Mouse (Mus musculus): ENCODE results near the gene Plekhh1. TPM values are rescaled to one million over a fixed set of nuclear protein-coding genes. Genes with fewer than 3 reads are reported as not detected.

Gene Plekhh1
- 0.16 and 0.18 TPM in 2 replicates for polyA plus RNA-seq (2012; ENCODE audit: low replicate concordance)

DNA sequence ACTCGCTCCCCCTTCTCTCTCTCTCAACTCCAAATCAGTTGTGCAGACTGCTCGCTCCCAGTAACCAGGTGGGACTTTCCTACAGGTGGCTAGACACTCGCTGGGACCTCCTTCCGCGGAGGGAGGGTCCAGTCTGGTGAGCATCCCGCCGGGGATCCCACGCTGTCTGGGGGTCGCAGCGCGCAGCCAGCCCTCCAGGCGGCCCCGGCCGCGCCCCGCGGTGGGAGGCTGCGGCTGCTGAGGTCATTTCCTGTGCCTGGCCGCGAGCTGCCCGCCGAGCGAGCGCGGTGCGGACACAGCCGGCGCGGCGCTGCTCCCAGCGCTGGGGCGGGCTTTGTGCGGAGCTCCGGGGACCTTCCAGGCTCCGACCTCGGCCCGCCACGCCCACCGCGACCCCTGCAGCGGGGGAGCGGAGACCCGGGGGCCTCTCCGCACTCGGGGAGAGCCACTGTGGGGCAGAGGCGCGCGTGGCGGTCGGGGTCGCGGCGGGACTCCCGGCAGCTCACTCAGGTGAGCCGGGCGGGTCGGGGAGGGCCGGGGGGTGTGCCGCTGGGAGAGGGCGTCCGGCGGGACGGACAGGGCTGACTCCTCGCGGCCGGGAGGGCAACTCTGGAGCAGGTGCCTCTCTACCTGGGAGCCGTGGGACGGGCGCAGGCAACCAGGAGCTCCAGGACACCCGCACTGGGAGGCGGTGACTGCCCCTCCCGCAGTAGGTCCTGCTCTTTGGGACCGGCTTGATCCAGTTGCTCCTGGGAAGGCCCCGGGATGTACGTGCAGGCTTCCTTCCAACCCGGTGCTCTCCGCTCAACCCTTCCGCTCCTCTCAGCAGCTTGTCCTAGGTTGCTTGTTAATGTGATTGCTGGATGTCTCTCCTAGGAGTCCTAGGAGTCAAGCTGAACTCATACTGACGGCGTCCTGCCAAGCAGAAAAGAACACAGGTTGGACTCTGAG, at the start of gene Plekhh1:
Plekhh1 (plus strand) TSS at position 253 of the 951 bp plus-strand sequence.

DNA sequence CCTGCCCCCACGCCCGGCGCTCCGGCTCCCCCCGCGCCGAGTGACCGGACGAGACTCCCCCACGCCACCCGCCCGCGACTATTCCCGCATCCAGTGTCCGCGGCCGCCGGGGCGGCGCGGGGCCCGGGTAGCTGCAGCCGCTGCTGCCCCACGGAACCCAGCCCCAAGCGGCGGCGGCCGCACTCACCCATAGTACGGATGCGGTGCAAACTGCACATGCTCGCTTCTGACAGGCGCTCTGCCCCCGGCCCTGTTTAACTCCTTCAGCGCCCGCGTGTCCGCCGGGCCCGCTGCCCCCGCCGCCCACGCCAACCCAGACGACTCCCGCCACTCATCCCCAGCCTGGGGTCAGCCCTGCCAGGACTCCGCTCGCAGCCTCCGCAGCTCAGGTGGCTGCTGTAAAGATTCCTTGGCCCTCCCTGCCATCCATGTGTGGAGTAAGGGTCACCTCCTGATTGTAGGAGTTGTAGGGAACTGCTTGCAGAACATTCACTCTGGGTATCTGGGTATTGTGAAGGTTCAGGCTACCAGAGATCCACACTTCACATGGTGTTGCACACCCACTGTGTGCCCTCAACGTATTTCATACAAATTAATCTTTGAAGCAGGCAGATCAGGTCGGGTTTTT, 21.7 kb upstream of the Plekhh1 start, which contains the start of gene Tmem229b:
Tmem229b (minus strand) TSS at position 502 of the 628 bp plus-strand sequence.

GRCm38 (mm10) chr12:79089182-79089812, 60.3 kb downstream of the Plekhh1 start, which contains the start of gene Pigh:
Gene Pigh (minus strand): TSS chr12:79089651.

GRCm38 (mm10) chr12:79130299-79131177, 101.6 kb downstream of the Plekhh1 start, which contains the start of gene Arg2:
Gene Arg2 (plus strand): TSS chr12:79130777.

Other genes with a start within 250 kb of the Plekhh1 start
- 2.4 and 7.8 TPM in 2 replicates for gene Atp6v1d, start 167.5 kb upstream of the Plekhh1 start, polyA plus RNA-seq (2012; ENCODE audit: low replicate concordance)
- 2.3 and 10.2 TPM in 2 replicates for gene Eif2s1, start 167.3 kb upstream of the Plekhh1 start, polyA plus RNA-seq (2012; ENCODE audit: low replicate concordance)
- gene Plek2, start 122.2 kb upstream of the Plekhh1 start, polyA plus RNA-seq (2012; ENCODE audit: low replicate concordance), result 1.1 TPM in 1 of 2 replicates, not detected in the other
- 42.2 and 44.1 TPM in 2 replicates for gene Tmem229b, start 21.5 kb upstream of the Plekhh1 start, polyA plus RNA-seq (2012; ENCODE audit: low replicate concordance)
- 6.6 and 11.3 TPM in 2 replicates for gene Pigh, start 60.5 kb downstream of the Plekhh1 start, polyA plus RNA-seq (2012; ENCODE audit: low replicate concordance)
- 0.93 and 1.2 TPM in 2 replicates for gene Arg2, start 101.6 kb downstream of the Plekhh1 start, polyA plus RNA-seq (2012; ENCODE audit: low replicate concordance)
- gene Vti1b, start 143.5 kb downstream of the Plekhh1 start, polyA plus RNA-seq (2012; ENCODE audit: low replicate concordance), result 49.4 and 75.2 TPM in 2 replicates
- gene Rdh11, start 163.1 kb downstream of the Plekhh1 start, polyA plus RNA-seq (2012; ENCODE audit: low replicate concordance), result 0.80 and 1.4 TPM in 2 replicates
- gene Rdh12, start 179.8 kb downstream of the Plekhh1 start, polyA plus RNA-seq (2012; ENCODE audit: low replicate concordance), result 1.4 and 3.5 TPM in 2 replicates

All from hematopoietic multipotent progenitor cell, adult 10-12 weeks (in vitro differentiated cells).